Mouse (Mus musculus) forebrain, embryonic 14.5 days (tissue): ENCODE measurements at regions not wholly inside any gene's neighbourhood (a gene's known extent, or its start where the extent isn't known, plus 50 kb on each side); places are given as distances from the start of the nearest gene placed in this dataset.
A peak's percentile ranks its signal among the peaks of the same experiment; 100 is the strongest.

ENCODE experiments used
- ATAC-seq: fragments of 200-750 bp; cut with Nextera tagmentation; 2 replicates; pipeline ENCODE4 v1.8.0; 2017; ENCODE audit warnings: mild to moderate bottlenecking, moderate library complexity
- DNase-seq: peaks from one replicate; pipeline ENCODE4 v3.0.0-alpha.2; 2015; ENCODE audit warnings: low spot score
- H3K27ac ChIP-seq: fragments of 300-500 bp; sonication (generic); 2 replicates; pipeline ENCODE4 v1.5.1; 2014; ENCODE audit warnings: low read depth, mild to moderate bottlenecking, control low read depth, low read length, moderate library complexity
- H3K27me3 ChIP-seq: fragments of 300-500 bp; sonication (generic); replicated peaks from 2 replicates; pipeline ENCODE4 v1.6.1; 2014; ENCODE audit warnings: low read length, control low read depth, mixed read lengths; ENCODE audit not compliant: control insufficient read depth, insufficient read depth
- H3K36me3 ChIP-seq: fragments of 300-500 bp; sonication (generic); 2 replicates; pipeline ENCODE4 v1.6.1; 2014; ENCODE audit warnings: low read length, control low read depth; ENCODE audit not compliant: control insufficient read depth, insufficient read depth
- H3K4me1 ChIP-seq: fragments of 300-500 bp; sonication (generic); 2 replicates; pipeline ENCODE4 v1.6.1; 2014; ENCODE audit warnings: antibody characterized with exemption, low read length, control low read depth; ENCODE audit not compliant: control insufficient read depth, insufficient read depth
- H3K4me2 ChIP-seq: fragments of 300-500 bp; sonication (generic); 2 replicates; pipeline ENCODE4 v1.6.1; 2014; ENCODE audit warnings: mild to moderate bottlenecking, control low read depth, low read length
- H3K4me3 ChIP-seq: fragments of 300-500 bp; sonication (generic); 2 replicates; pipeline ENCODE4 v1.5.1; 2014; ENCODE audit warnings: low read depth, low read length, control low read depth
- H3K9ac ChIP-seq: fragments of 300-500 bp; sonication (generic); 2 replicates; pipeline ENCODE4 v1.6.1; 2014; ENCODE audit warnings: mild to moderate bottlenecking, low read length, control low read depth, moderate library complexity
- H3K9me3 ChIP-seq: fragments of 300-500 bp; sonication (generic); replicated peaks from 2 replicates; pipeline ENCODE4 v1.6.1; 2016; ENCODE audit warnings: low read length, control low read depth, mixed read lengths; ENCODE audit not compliant: control insufficient read depth
- WGBS: fragments of 180-500 bp; shearing (Covaris S2); extraction: QIAGEN DNeasy Blood & Tissue Kit; methylation state at CpG from one replicate; pipeline ENCODE4 v1.1.7; 2014; 5-methylcytosine and 5-hydroxymethylcytosine counted together

GRCm38 (mm10) chr4:32074399-32075296 is 110.8 kb downstream of the Map3k7 start:
- Histone ChIP-seq H3K27ac (peak overlapping the region; percentile 90), H3K27me3 (no peaks in the 10 kb centered on the region), H3K9me3 (peaks cover 6% of the 10 kb centered on the region; the same call in 1 of the 2 replicates), H3K4me2 (peak overlapping the region; percentile 58), H3K9ac (peak overlapping the region; percentile 60), H3K4me3 (peak overlapping the region; percentile 22), H3K4me1 (peaks cover 11% of the 10 kb centered on the region; the same call in 1 of the 2 replicates), H3K36me3 (no peaks in the 10 kb centered on the region)
- ATAC-seq (peak; percentile 88), DNase-seq (peak; percentile 88)
- WGBS, result 4% methylated on average over 22 of the region's 22 CpGs

GRCm38 (mm10) chr4:32076391-32076925 is 112.6 kb downstream of the Map3k7 start:
- H3K9ac ChIP-seq, result no peak overlapping the region
- peaks cover 11% of the 10 kb centered on the region; the same call in 1 of the 2 replicates for H3K4me1 ChIP-seq
- no peak for ATAC-seq
- 57% methylated on average over 12 of the region's 12 CpGs for WGBS
- no peak for DNase-seq
- no peaks in the 10 kb centered on the region for H3K9me3 ChIP-seq
- no peak overlapping the region for H3K4me3 ChIP-seq
- H3K27ac ChIP-seq, result no peak overlapping the region
- H3K27me3 ChIP-seq, result no peaks in the 10 kb centered on the region
- H3K36me3 ChIP-seq, result no peaks in the 10 kb centered on the region
- H3K4me2 ChIP-seq, result no peak overlapping the region

GRCm38 (mm10) chr4:32083456-32083855 is 119.6 kb downstream of the Map3k7 start:
- DNase-seq (peak; percentile 17), ATAC-seq (no peak)
- H3K4me3 ChIP-seq, result no peak overlapping the region
- H3K4me2 ChIP-seq, result no peak overlapping the region
- no peak overlapping the region for H3K9ac ChIP-seq
- H3K27me3 ChIP-seq, result no peaks in the 10 kb centered on the region
- H3K4me1 ChIP-seq, result no peaks in the 10 kb centered on the region
- H3K27ac ChIP-seq, result no peak overlapping the region
- WGBS, result 32% methylated on average over 8 of the region's 8 CpGs
- H3K9me3 ChIP-seq, result no peaks in the 10 kb centered on the region
- H3K36me3 ChIP-seq, result no peaks in the 10 kb centered on the region

- Histone ChIP-seq H3K4me1 (no peaks in the 10 kb centered on the region), H3K9ac (no peak overlapping the region), H3K36me3 (no peaks in the 10 kb centered on the region), H3K9me3 (no peaks in the 10 kb centered on the region), H3K4me2 (no peak overlapping the region), H3K27ac (no peak overlapping the region), H3K4me3 (no peak overlapping the region), H3K27me3 (no peaks in the 10 kb centered on the region)
- DNase-seq (no peak), ATAC-seq (no peak)
- 94% methylated on average over 10 of the region's 10 CpGs for WGBS
Observed at GRCm38 (mm10) chr4:32084250-32084869, 120.5 kb downstream of the Map3k7 start.

GRCm38 (mm10) chr4:32085040-32085439 is 121.1 kb downstream of the Map3k7 start:
- Histone ChIP-seq H3K4me1 (no peaks in the 10 kb centered on the region), H3K4me3 (no peak overlapping the region), H3K27ac (no peak overlapping the region), H3K36me3 (no peaks in the 10 kb centered on the region), H3K9ac (no peak overlapping the region), H3K27me3 (no peaks in the 10 kb centered on the region), H3K9me3 (no peaks in the 10 kb centered on the region), H3K4me2 (no peak overlapping the region)
- WGBS, result 96% methylated on average over 2 of the region's 2 CpGs
- ATAC-seq, result no peak
- DNase-seq, result no peak

GRCm38 (mm10) chr4:32091086-32091485 is 127.2 kb downstream of the Map3k7 start:
- Histone ChIP-seq H3K4me1 (no peaks in the 10 kb centered on the region), H3K4me2 (no peak overlapping the region), H3K9me3 (no peaks in the 10 kb centered on the region), H3K27ac (no peak overlapping the region), H3K36me3 (no peaks in the 10 kb centered on the region), H3K27me3 (no peaks in the 10 kb centered on the region), H3K9ac (no peak overlapping the region), H3K4me3 (no peak overlapping the region)
- 87% methylated on average over 10 of the region's 10 CpGs for WGBS
- no peak for DNase-seq
- no peak for ATAC-seq

- H3K27me3 ChIP-seq, result no peaks in the 10 kb centered on the region
- no peaks in the 10 kb centered on the region for H3K4me1 ChIP-seq
- H3K4me3 ChIP-seq, result no peak overlapping the region
- H3K27ac ChIP-seq, result no peak overlapping the region
- whole genome bisulfite sequencing, result 98% methylated on average over 17 of the region's 17 CpGs
- DNase-seq (no peak), ATAC-seq (no peak)
- no peak overlapping the region for H3K4me2 ChIP-seq
- no peak overlapping the region for H3K9ac ChIP-seq
- H3K36me3 ChIP-seq, result no peaks in the 10 kb centered on the region
- no peaks in the 10 kb centered on the region for H3K9me3 ChIP-seq
Observed at GRCm38 (mm10) chr4:32092320-32093041, 128.6 kb downstream of the Map3k7 start.

GRCm38 (mm10) chr4:32098233-32098632 is 134.3 kb downstream of the Map3k7 start:
- Histone ChIP-seq H3K9me3 (no peaks in the 10 kb centered on the region), H3K36me3 (no peaks in the 10 kb centered on the region), H3K4me2 (no peak overlapping the region), H3K27me3 (no peaks in the 10 kb centered on the region), H3K27ac (no peak overlapping the region), H3K4me3 (no peak overlapping the region), H3K4me1 (no peaks in the 10 kb centered on the region), H3K9ac (no peak overlapping the region)
- ATAC-seq, result no peak
- no peak for DNase-seq
- WGBS, result 55% methylated on average over 9 of the region's 9 CpGs
